Mouse (Mus musculus): ENCODE measurements around the gene Pigm. TPM values are rescaled to one million over a fixed set of nuclear protein-coding genes. Genes with fewer than 3 reads are reported as not detected.

Pigm gene
- total and polyA plus RNA-seq, 2 experiments from 2014 or later: 2.7 to 14.7 TPM

DNA sequence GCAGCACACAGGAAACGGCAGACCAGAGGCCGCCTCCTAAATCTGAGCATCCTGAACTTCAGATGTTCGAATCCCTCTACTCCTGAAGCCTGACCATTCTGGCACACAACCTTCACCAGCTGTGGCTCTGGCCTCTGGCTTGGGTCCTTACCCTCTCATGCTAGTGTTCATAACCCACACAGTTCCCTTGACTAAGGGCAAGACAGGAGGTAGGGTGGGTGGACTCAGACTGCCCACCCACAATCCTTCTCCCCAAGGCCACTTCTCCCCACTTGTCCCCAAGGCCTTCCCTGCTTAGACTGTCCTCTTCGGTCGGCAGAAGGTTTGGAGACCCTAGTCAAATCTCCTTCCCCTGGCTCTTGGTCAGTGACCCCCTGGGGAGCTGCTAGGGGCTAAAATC is 26.8 kb upstream of the Pigm start:
- 29% methylated on average over 5 of the region's 5 CpGs for WGBS

DNA sequence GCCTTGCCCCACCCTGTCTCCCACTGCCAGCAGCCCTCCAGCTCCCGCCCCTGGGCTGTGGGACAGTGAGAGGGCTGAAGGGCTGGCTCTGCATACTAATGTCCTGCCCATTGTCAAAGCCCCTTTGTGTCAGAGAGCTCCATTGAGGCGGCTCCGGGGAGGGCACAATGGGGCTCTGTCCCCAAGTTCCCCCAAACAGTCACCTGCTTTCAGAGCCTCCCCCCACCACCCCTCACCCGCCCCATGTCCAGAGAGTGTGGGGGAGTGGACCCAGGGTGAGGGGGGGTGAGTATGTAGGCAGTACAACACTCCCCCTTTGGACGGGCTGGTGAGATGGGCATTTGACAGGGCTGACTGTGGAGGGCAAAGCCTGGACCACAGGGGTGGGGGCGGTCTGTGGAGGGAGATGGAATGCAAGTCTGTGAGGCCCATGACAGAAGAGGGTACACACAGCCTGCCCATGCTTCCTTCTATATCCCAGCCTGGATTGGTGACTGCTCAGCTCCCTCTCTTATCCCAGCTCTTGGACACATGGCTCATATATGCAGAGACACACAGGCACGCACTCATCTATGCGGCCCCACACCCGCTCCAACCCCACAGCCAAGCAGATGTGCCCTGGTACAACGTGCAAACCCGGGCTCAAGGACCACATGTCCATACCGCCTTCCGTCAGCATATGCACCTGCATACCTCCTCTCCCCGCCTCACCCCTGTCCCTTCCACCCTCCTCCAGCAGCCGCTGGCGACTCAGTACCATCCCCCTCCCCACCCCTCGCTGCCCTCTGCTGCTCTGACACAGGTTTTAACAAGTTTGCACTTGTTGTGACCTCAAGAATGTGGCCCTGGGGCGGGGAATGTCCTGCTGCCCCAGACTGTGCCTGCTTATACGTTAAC is 26.2 kb upstream of the Pigm start:
- no peak for TF ChIP-seq CTCF (IDR thresholded peaks at IDR 0.05; ENCODE audit: low read depth)
- WGBS: 11% methylated on average over 19 of the region's 19 CpGs
- no peaks in the 10 kb centered on the region for H3K36me3 ChIP-seq (ENCODE audit: insufficient read depth, low read length)
- 0 out of 2 replicates have a peak overlapping the region, but pooled peaks have one; percentile 13 for H3K9ac ChIP-seq (replicated peaks; ENCODE audit: low read length)
- H3K27me3 ChIP-seq (ENCODE audit: insufficient read depth, low read length): no peaks in the 10 kb centered on the region
- H3K9me3 ChIP-seq (ENCODE audit: low read length): no peaks in the 10 kb centered on the region
- DNase-seq (ENCODE audit: low spot score): peak; percentile 86
- H3K4me1 ChIP-seq (ENCODE audit: insufficient read depth, low read length): peaks cover 9% of the 10 kb centered on the region
- H3K4me3 ChIP-seq (ENCODE audit: low read length): no peak overlapping the region
- 0 out of 2 replicates have a peak overlapping the region, but pooled peaks have one; percentile 21 for H3K4me2 ChIP-seq (ENCODE audit: low read depth, low read length)
- peak; percentile 97 for ATAC-seq
- peak overlapping the region; percentile 82 for H3K27ac ChIP-seq

More for the DNA sequence above, 26.8 kb upstream of the Pigm start:
- H3K36me3 ChIP-seq (ENCODE audit: insufficient read depth, low read length): no peaks in the 10 kb centered on the region
- no peak for DNase-seq (ENCODE audit: low spot score)
- H3K4me3 ChIP-seq (ENCODE audit: low read length): no peak overlapping the region
- peak overlapping the region; percentile 82 for H3K27ac ChIP-seq
- H3K4me2 ChIP-seq (ENCODE audit: low read depth, low read length): no peak overlapping the region
- H3K9ac ChIP-seq (replicated peaks; ENCODE audit: low read length): no peak overlapping the region
- H3K9me3 ChIP-seq (ENCODE audit: low read length): no peaks in the 10 kb centered on the region
- ATAC-seq: peak; percentile 22; the same call in 1 of the 2 replicates
- peaks cover 9% of the 10 kb centered on the region for H3K4me1 ChIP-seq (ENCODE audit: insufficient read depth, low read length)
- TF ChIP-seq CTCF (IDR thresholded peaks at IDR 0.05; ENCODE audit: low read depth): no peak
- no peaks in the 10 kb centered on the region for H3K27me3 ChIP-seq (ENCODE audit: insufficient read depth, low read length)

DNA sequence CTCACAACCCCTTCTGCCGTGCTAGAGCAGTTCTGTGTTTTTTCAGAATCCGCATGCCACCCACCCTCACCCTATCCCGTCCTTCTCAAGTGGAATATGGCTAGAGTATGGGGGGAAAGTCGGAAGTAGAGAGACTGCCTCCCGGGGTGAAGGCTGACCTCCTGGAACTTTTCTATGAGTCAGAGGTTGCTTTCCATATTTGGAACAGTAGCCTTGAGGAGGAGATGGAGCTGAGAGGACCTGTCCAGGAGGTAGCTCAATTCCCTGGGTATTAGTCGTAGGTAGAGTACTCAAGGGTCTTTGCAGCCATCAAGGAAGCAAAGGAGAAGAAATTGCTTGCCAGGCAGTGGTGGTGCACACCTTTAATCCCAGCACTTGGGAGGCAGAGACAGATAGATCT is 24.3 kb upstream of the Pigm start:
- DNase-seq (ENCODE audit: low spot score): no peak
- Histone ChIP-seq H3K4me2 (ENCODE audit: low read depth, low read length) (no peak overlapping the region), H3K4me1 (ENCODE audit: insufficient read depth, low read length) (peaks cover 6% of the 10 kb centered on the region), H3K36me3 (ENCODE audit: insufficient read depth, low read length) (no peaks in the 10 kb centered on the region), H3K9ac (replicated peaks; ENCODE audit: low read length) (no peak overlapping the region), H3K27me3 (ENCODE audit: insufficient read depth, low read length) (no peaks in the 10 kb centered on the region), H3K9me3 (ENCODE audit: low read length) (no peaks in the 10 kb centered on the region), H3K4me3 (ENCODE audit: low read length) (no peak overlapping the region), H3K27ac (no peak overlapping the region)
- 69% methylated on average over 6 of the region's 6 CpGs for WGBS
- ATAC-seq: no peak
- no peak for TF ChIP-seq CTCF (IDR thresholded peaks at IDR 0.05; ENCODE audit: low read depth)

DNA sequence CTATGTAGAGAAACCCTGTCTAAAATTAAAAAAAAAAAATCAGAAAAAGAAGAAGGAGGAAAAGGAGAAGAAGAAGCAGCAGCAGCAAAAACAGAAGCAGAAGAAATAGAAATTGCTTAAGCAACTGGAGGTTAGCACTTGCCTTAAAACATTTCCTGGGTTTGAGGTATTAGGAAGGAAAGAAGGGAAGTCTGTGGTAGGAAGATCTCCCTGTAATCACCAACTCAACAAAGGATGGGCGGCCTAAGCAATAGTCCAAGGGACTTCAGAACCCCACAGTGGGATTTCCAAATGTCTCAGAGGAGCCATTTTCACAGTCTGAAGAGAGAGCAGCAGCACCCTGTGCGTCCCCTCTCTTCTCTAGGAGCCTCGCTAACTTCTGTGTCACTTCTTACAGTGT is 23.9 kb upstream of the Pigm start:
- no peak overlapping the region for H3K4me3 ChIP-seq (ENCODE audit: low read length)
- no peaks in the 10 kb centered on the region for H3K36me3 ChIP-seq (ENCODE audit: insufficient read depth, low read length)
- no peak overlapping the region for H3K9ac ChIP-seq (replicated peaks; ENCODE audit: low read length)
- DNase-seq (ENCODE audit: low spot score) (no peak), ATAC-seq (no peak)
- 84% methylated on average over 3 of the region's 3 CpGs for WGBS
- H3K27ac ChIP-seq: no peak overlapping the region
- no peak for TF ChIP-seq CTCF (IDR thresholded peaks at IDR 0.05; ENCODE audit: low read depth)
- no peak overlapping the region for H3K4me2 ChIP-seq (ENCODE audit: low read depth, low read length)
- no peaks in the 10 kb centered on the region for H3K9me3 ChIP-seq (ENCODE audit: low read length)
- H3K4me1 ChIP-seq (ENCODE audit: insufficient read depth, low read length): peaks cover 6% of the 10 kb centered on the region
- H3K27me3 ChIP-seq (ENCODE audit: insufficient read depth, low read length): no peaks in the 10 kb centered on the region

DNA sequence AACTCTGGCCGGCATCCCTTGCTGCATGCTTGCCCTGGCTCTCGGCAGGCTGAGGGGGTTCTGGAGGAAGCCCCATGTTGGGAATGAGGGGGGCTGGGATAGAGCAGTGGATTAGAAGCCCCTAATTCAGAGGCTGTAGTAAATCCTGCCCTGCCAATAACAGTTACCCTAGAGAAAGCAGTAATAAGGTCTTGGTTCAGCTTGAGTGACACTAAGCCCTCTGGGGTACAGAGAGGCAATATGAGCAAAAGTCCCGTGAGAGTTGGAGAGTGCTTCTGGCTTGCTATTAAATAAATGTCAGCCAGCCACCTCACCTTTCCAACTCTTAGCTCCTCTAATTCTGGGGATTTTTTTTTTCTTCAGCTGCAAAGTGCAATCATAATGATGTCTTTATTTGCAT is 21.0 kb upstream of the Pigm start:
- Histone ChIP-seq H3K9ac (replicated peaks; ENCODE audit: low read length) (no peak overlapping the region), H3K36me3 (ENCODE audit: insufficient read depth, low read length) (no peaks in the 10 kb centered on the region), H3K4me1 (ENCODE audit: insufficient read depth, low read length) (peaks cover 5% of the 10 kb centered on the region), H3K9me3 (ENCODE audit: low read length) (no peaks in the 10 kb centered on the region), H3K27me3 (ENCODE audit: insufficient read depth, low read length) (no peaks in the 10 kb centered on the region), H3K4me2 (ENCODE audit: low read depth, low read length) (no peak overlapping the region), H3K27ac (peak overlapping the region; percentile 41; the same call in 1 of the 2 replicates), H3K4me3 (ENCODE audit: low read length) (no peak overlapping the region)
- ATAC-seq (no peak), DNase-seq (ENCODE audit: low spot score) (peak; percentile 39)
- TF ChIP-seq CTCF (IDR thresholded peaks at IDR 0.05; ENCODE audit: low read depth): no peak
- 28% methylated on average over 3 of the region's 3 CpGs for WGBS

DNA sequence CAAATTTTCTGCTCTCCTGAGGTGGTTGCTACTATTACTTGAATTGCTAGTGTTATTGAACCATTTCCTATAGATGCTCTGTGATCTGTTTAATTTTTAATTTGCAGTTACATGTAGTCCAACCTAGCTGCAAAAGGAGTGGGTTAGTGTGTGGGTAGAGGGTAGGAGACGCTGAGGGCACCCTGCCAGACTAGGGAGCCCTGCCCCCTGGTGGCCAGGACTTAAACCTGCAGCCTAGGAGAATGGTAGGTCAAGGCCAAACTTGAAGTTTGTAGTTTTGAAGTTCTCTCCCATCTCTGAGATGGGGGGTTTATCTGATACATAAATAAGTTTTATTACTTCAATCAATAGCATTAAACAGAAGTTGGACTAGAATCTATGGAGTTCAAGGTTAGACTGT is 18.8 kb upstream of the Pigm start:
- 5% methylated on average over 1 of the region's 1 CpGs for WGBS

DNA sequence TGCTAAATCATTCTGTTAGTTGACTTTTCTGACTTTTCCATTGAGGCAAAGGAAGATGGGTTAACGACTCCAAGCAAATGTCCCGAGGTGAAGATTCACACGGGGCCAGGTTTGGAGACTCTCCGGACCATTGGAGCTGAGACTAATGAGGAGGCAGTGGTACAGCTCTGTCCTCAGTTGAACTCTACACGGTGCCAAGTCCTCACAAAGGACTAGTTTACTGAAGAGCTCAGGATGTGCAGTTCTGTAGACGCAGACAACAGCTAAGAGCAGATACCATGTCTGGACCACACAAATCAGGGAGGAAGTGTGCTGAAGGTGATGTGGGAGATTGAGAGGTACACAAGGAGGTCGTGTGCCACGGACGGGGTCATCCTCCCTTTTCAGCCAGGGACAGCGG is 18.0 kb upstream of the Pigm start:
- H3K36me3 ChIP-seq (ENCODE audit: insufficient read depth, low read length): no peaks in the 10 kb centered on the region
- H3K9ac ChIP-seq (replicated peaks; ENCODE audit: low read length): no peak overlapping the region
- ATAC-seq (peak; percentile 41; the same call in 1 of the 2 replicates), DNase-seq (ENCODE audit: low spot score) (no peak)
- no peaks in the 10 kb centered on the region for H3K9me3 ChIP-seq (ENCODE audit: low read length)
- H3K4me3 ChIP-seq (ENCODE audit: low read length): no peak overlapping the region
- no peaks in the 10 kb centered on the region for H3K27me3 ChIP-seq (ENCODE audit: insufficient read depth, low read length)
- WGBS: 55% methylated on average over 10 of the region's 10 CpGs
- no peak for TF ChIP-seq CTCF (IDR thresholded peaks at IDR 0.05; ENCODE audit: low read depth)
- no peak overlapping the region for H3K4me2 ChIP-seq (ENCODE audit: low read depth, low read length)
- no peaks in the 10 kb centered on the region for H3K4me1 ChIP-seq (ENCODE audit: insufficient read depth, low read length)
- H3K27ac ChIP-seq: no peak overlapping the region

More for the DNA sequence above, 18.8 kb upstream of the Pigm start:
- H3K27me3 ChIP-seq (ENCODE audit: insufficient read depth, low read length): no peaks in the 10 kb centered on the region
- H3K36me3 ChIP-seq (ENCODE audit: insufficient read depth, low read length): no peaks in the 10 kb centered on the region
- peak; percentile 94 for TF ChIP-seq CTCF (IDR thresholded peaks at IDR 0.05; ENCODE audit: low read depth)
- no peaks in the 10 kb centered on the region for H3K9me3 ChIP-seq (ENCODE audit: low read length)
- no peaks in the 10 kb centered on the region for H3K4me1 ChIP-seq (ENCODE audit: insufficient read depth, low read length)
- H3K4me2 ChIP-seq (ENCODE audit: low read depth, low read length): no peak overlapping the region
- no peak overlapping the region for H3K27ac ChIP-seq
- no peak overlapping the region for H3K9ac ChIP-seq (replicated peaks; ENCODE audit: low read length)
- peak; percentile 67 for ATAC-seq
- H3K4me3 ChIP-seq (ENCODE audit: low read length): no peak overlapping the region
- peak; percentile 70 for DNase-seq (ENCODE audit: low spot score)
